9 mouse cellular contexts compared by ENCODE assay signal in genomic region chr14:28504101-28505050, GRCm38 (mm10). TPM values are rescaled to one million over a fixed set of nuclear protein-coding genes. Genes with fewer than 3 reads are reported as not detected.
DNase-seq lines count a peak whose midpoint lies in the region; ATAC-seq lines count a peak whose summit lies in the region.
"Had no signal": no experiment of that assay in that cellular context is flagged by ENCODE, and none has a peak within 500 bp of the region (broad histone marks: within the 10 kb centered on the region; RNA-seq: fewer than 3 reads in every experiment).

Gene Wnt5a (plus strand): TSS chr14:28504750.

- peak within 1 kb of the TSS; percentile 62 for H3K4me3 ChIP-seq in hindbrain, embryonic 15.5 days
- H3K4me3 ChIP-seq in liver, embryonic 12.5 days: peak within 1 kb of the TSS; percentile 51

- H3K27ac ChIP-seq in hindbrain, embryonic 15.5 days (replicated peaks): peak within 1 kb of the TSS; percentile 83
- H3K27ac ChIP-seq in liver, embryonic 12.5 days: no peak within 1 kb of the TSS
- H3K27ac ChIP-seq: macrophage had no signal

- no peaks in the 10 kb centered on the region for H3K36me3 ChIP-seq in hindbrain, embryonic 15.5 days
- H3K36me3 ChIP-seq in liver, embryonic 12.5 days: no peaks in the 10 kb centered on the region

- no peak for DNase-seq in layer of hippocampus, postnatal 36 days
- no peak for DNase-seq in layer of hippocampus, adult 18-20 months (ENCODE audit: low spot score in 2 of 2)
- peak; percentile 69 for DNase-seq in adrenal gland, postnatal 10 days
- DNase-seq in gastrocnemius, adult 18-20 months (ENCODE audit: low spot score): peak; percentile 25
- DNase-seq in skeletal muscle tissue, adult 2 months (ENCODE audit: low read depth, low spot score): peak; percentile 60
- no peak for DNase-seq in natural killer cell, adult 2 months (ENCODE audit: low spot score in 2 of 2)

- peak within 1 kb of the TSS; percentile 90 for H3K4me2 ChIP-seq in hindbrain, embryonic 15.5 days
- H3K4me2 ChIP-seq in liver, embryonic 12.5 days: peak within 1 kb of the TSS; percentile 65

- peak; percentile 20; the same call in 1 of the 2 replicates for ATAC-seq in hindbrain, embryonic 15.5 days (ENCODE audit: low FRiP score, low read depth)
- ATAC-seq in liver, embryonic 12.5 days: no peak

- peaks cover 45% of the 10 kb centered on the region for H3K4me1 ChIP-seq in hindbrain, embryonic 15.5 days (replicated peaks)
- no peaks in the 10 kb centered on the region for H3K4me1 ChIP-seq in liver, embryonic 12.5 days

- H3K27me3 ChIP-seq in hindbrain, embryonic 15.5 days: peaks cover 6% of the 10 kb centered on the region
- H3K27me3 ChIP-seq in liver, embryonic 12.5 days (replicated peaks): peaks cover 98% of the 10 kb centered on the region

- H3K9me3 ChIP-seq in hindbrain, embryonic 15.5 days: no peaks in the 10 kb centered on the region
- no peaks in the 10 kb centered on the region for H3K9me3 ChIP-seq in liver, embryonic 12.5 days (replicated peaks)

- H3K9ac ChIP-seq in hindbrain, embryonic 15.5 days: peak within 1 kb of the TSS; percentile 52
- no peak within 1 kb of the TSS for H3K9ac ChIP-seq in liver, embryonic 12.5 days

- WGBS in hindbrain, embryonic 15.5 days: 3% methylated on average over 47 of the region's 53 CpGs
- WGBS in liver, embryonic 12.5 days (ENCODE audit: insufficient replicate concordance): 2% methylated on average over 53 of the region's 53 CpGs

RNA-seq across cellular contexts. Expression of gene Wnt5a, which starts in this region (rescaled TPM):
- total RNA-seq in layer of hippocampus, postnatal 36 days (2021): 10 to 100 TPM; 10.1 to 11.2 TPM
- 10 to 100 TPM in 1 of 2 experiments, 1 to 10 TPM in 1; 8.6 to 11.7 TPM for total RNA-seq in layer of hippocampus, adult 18-20 months (2021)
- total RNA-seq in adrenal gland, postnatal 10 days (2021): 10 to 100 TPM; 18.7 to 24.8 TPM
- 1 to 10 TPM; 3.4 to 5.6 TPM for total RNA-seq in gastrocnemius, adult 18-20 months (2021)
- polyA plus RNA-seq in hindbrain, embryonic 15.5 days (2015; fragmentation: Nextera tagmentation; extraction: Ambion mirVana): 23.6 and 26.6 TPM in 2 replicates
- polyA plus RNA-seq in liver, embryonic 12.5 days (2016; fragmentation: Nextera tagmentation; extraction: Ambion mirVana): 0.57 and 0.59 TPM in 2 replicates
- polyA plus RNA-seq: macrophage had no signal

Comparison
In these comparisons a context has a peak if more than half of its experiments do, and no peak if none do; other contexts are left out.
1. RNA of gene Wnt5a (polyA plus RNA-seq): 23.6 to 26.6 TPM in hindbrain, embryonic 15.5 days; 0.57 to 0.59 TPM in liver, embryonic 12.5 days; every median in the first group is over 10 times any median in the second.
2. DNase-seq: peak in adrenal gland, postnatal 10 days (single experiment), gastrocnemius, adult 18-20 months (single experiment) and skeletal muscle tissue, adult 2 months (single experiment); none in layer of hippocampus, postnatal 36 days (0 of 2), layer of hippocampus, adult 18-20 months (0 of 2) and natural killer cell, adult 2 months (0 of 2).